ENCODE assay signal across 25 mouse cellular contexts in the genomic region with DNA sequence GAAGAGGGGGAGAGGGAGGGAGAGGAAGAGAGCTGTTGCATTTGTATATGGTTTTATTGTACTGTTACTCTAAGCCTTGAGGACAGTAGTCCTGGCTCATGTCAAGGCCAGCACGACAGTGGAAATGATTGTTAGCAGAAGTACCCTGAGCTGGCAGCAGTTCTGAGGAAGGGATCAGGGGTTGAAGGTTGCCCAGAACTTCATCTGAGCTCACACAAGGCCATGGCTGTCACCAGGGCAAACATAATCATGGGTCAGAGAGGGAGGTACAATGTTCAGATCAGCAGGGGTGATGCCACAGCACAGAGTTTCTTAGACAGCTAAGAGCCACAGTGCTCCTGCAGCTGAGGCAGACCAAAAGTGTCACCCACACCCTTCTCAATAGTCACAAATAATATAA.
DNase-seq lines count a peak whose midpoint lies in the region; ATAC-seq and TF ChIP-seq lines count a peak whose summit lies in the region.
"Had no signal": no experiment of that assay in that cellular context is flagged by ENCODE, and none has a peak within 500 bp of the region (broad histone marks: within the 10 kb centered on the region; RNA-seq: fewer than 3 reads in every experiment).

No protein-coding gene starts in this region.

- no peaks in the 10 kb centered on the region for H3K9me3 ChIP-seq in intestine, embryonic 16.5 days (ENCODE audit: control insufficient read depth, low read length)
- no peaks in the 10 kb centered on the region for H3K9me3 ChIP-seq in intestine, embryonic 15.5 days
- no peaks in the 10 kb centered on the region for H3K9me3 ChIP-seq in liver, postnatal 0 days (ENCODE audit: low read length)
- no peaks in the 10 kb centered on the region for H3K9me3 ChIP-seq in liver, embryonic 12.5 days (replicated peaks)
- no peaks in the 10 kb centered on the region for H3K9me3 ChIP-seq in intestine, postnatal 0 days (ENCODE audit: control insufficient read depth)
- H3K9me3 ChIP-seq: G1E; heart, embryonic 13.5 days; limb, embryonic 13.5 days; liver, embryonic 15.5 days; midbrain, embryonic 12.5 days had no signal

- H3K27me3 ChIP-seq in intestine, embryonic 16.5 days (replicated peaks; ENCODE audit: control insufficient read depth, insufficient read depth, low read length): no peaks in the 10 kb centered on the region
- no peaks in the 10 kb centered on the region for H3K27me3 ChIP-seq in intestine, embryonic 15.5 days (replicated peaks)
- H3K27me3 ChIP-seq in liver, postnatal 0 days (ENCODE audit: insufficient read depth, low read length): no peaks in the 10 kb centered on the region
- H3K27me3 ChIP-seq in liver, embryonic 12.5 days (replicated peaks): peaks cover 27% of the 10 kb centered on the region; the same call in 1 of the 2 replicates
- no peaks in the 10 kb centered on the region for H3K27me3 ChIP-seq in intestine, postnatal 0 days (replicated peaks; ENCODE audit: control insufficient read depth, insufficient read depth, low read length)
- H3K27me3 ChIP-seq: limb, embryonic 13.5 days; liver, embryonic 15.5 days had no signal

- ATAC-seq in intestine, embryonic 16.5 days: peak; percentile 38; the same call in 1 of the 2 replicates
- ATAC-seq in intestine, embryonic 15.5 days: no peak
- peak; percentile 63 for ATAC-seq in liver, postnatal 0 days
- ATAC-seq in liver, embryonic 12.5 days: no peak
- ATAC-seq in intestine, postnatal 0 days: peak; percentile 47
- no peak for ATAC-seq in inflammation-experienced regulatory T-cells, adult 6 months

- no peaks in the 10 kb centered on the region for H3K36me3 ChIP-seq in intestine, embryonic 16.5 days (ENCODE audit: control insufficient read depth, insufficient read depth, low read length)
- H3K36me3 ChIP-seq in intestine, embryonic 15.5 days: no peaks in the 10 kb centered on the region
- H3K36me3 ChIP-seq in liver, postnatal 0 days (replicated peaks; ENCODE audit: insufficient read depth, low read length): no peaks in the 10 kb centered on the region
- no peaks in the 10 kb centered on the region for H3K36me3 ChIP-seq in liver, embryonic 12.5 days
- no peaks in the 10 kb centered on the region for H3K36me3 ChIP-seq in intestine, postnatal 0 days (ENCODE audit: control insufficient read depth, insufficient read depth)
- H3K36me3 ChIP-seq: G1E; heart, embryonic 13.5 days; limb, embryonic 13.5 days; liver, embryonic 15.5 days; midbrain, embryonic 12.5 days had no signal

- no peak overlapping the region for H3K27ac ChIP-seq in intestine, embryonic 16.5 days (ENCODE audit: low read length)
- no peak overlapping the region for H3K27ac ChIP-seq in intestine, embryonic 15.5 days
- no peak overlapping the region for H3K27ac ChIP-seq in liver, postnatal 0 days (ENCODE audit: low read depth)
- H3K27ac ChIP-seq in liver, embryonic 12.5 days: no peak overlapping the region
- no peak overlapping the region for H3K27ac ChIP-seq in intestine, postnatal 0 days (ENCODE audit: low read depth, low read length)
- H3K27ac ChIP-seq: heart, embryonic 13.5 days; hindbrain, embryonic 14.5 days; layer of hippocampus, adult 2 months; left cerebral cortex, adult 2 months; limb, embryonic 13.5 days; liver, embryonic 15.5 days; midbrain, embryonic 12.5 days had no signal

- no peak for DNase-seq in liver, postnatal 0 days
- DNase-seq in adrenal gland, adult 8-10 months: peak; percentile 88
- DNase-seq: cerebellum, adult 18-20 months; cerebellum, postnatal 10 days; gastrocnemius, postnatal 10 days; heart, postnatal 10 days; kidney, postnatal 36 days; lung, postnatal 36 days; retina, postnatal 1 day; right cerebral cortex, postnatal 14 days; thymus, postnatal 14 days had no signal

- WGBS in intestine, embryonic 16.5 days: 20% methylated on average over 1 of the region's 1 CpGs
- 6% methylated on average over 1 of the region's 1 CpGs for whole genome bisulfite sequencing in intestine, embryonic 15.5 days
- 36% methylated on average over 1 of the region's 1 CpGs for WGBS in liver, postnatal 0 days (ENCODE audit: insufficient replicate concordance)
- 22% methylated on average over 1 of the region's 1 CpGs for WGBS in liver, embryonic 12.5 days (ENCODE audit: insufficient replicate concordance)
- 10% methylated on average over 1 of the region's 1 CpGs for WGBS in intestine, postnatal 0 days

- no peak for TF ChIP-seq EP300 in liver, postnatal 0 days (IDR thresholded peaks at IDR 0.05; ENCODE audit: low read depth)

- H3K4me1 ChIP-seq in intestine, embryonic 16.5 days (ENCODE audit: control insufficient read depth, insufficient read depth, low read length): no peaks in the 10 kb centered on the region
- H3K4me1 ChIP-seq in intestine, embryonic 15.5 days (replicated peaks): no peaks in the 10 kb centered on the region
- H3K4me1 ChIP-seq in liver, postnatal 0 days (ENCODE audit: insufficient read depth): peaks cover 6% of the 10 kb centered on the region; the same call in 1 of the 2 replicates
- H3K4me1 ChIP-seq in liver, embryonic 12.5 days: no peaks in the 10 kb centered on the region
- no peaks in the 10 kb centered on the region for H3K4me1 ChIP-seq in intestine, postnatal 0 days (replicated peaks; ENCODE audit: control insufficient read depth, insufficient read depth, low read length)
- H3K4me1 ChIP-seq: heart, embryonic 13.5 days; liver, embryonic 15.5 days had no signal

- no peak overlapping the region for H3K4me3 ChIP-seq in intestine, embryonic 16.5 days (ENCODE audit: low read length)
- H3K4me3 ChIP-seq in intestine, embryonic 15.5 days (replicated peaks): no peak overlapping the region
- H3K4me3 ChIP-seq in liver, postnatal 0 days (ENCODE audit: low read depth, low read length): no peak overlapping the region
- H3K4me3 ChIP-seq in liver, embryonic 12.5 days: no peak overlapping the region
- H3K4me3 ChIP-seq in intestine, postnatal 0 days (ENCODE audit: low read depth, low read length): no peak overlapping the region
- H3K4me3 ChIP-seq: erythroblast, embryonic 14.5 days; heart, embryonic 13.5 days; layer of hippocampus, adult 2 months; left cerebral cortex, adult 2 months; limb, embryonic 13.5 days; liver, embryonic 15.5 days; midbrain, embryonic 12.5 days had no signal

- no peak overlapping the region for H3K4me2 ChIP-seq in intestine, embryonic 16.5 days (ENCODE audit: low read depth, low read length)
- H3K4me2 ChIP-seq in intestine, embryonic 15.5 days (replicated peaks): no peak overlapping the region
- no peak overlapping the region for H3K4me2 ChIP-seq in liver, postnatal 0 days (ENCODE audit: low read depth, low read length)
- no peak overlapping the region for H3K4me2 ChIP-seq in liver, embryonic 12.5 days
- H3K4me2 ChIP-seq in intestine, postnatal 0 days (replicated peaks; ENCODE audit: low read depth): no peak overlapping the region
- H3K4me2 ChIP-seq: heart, embryonic 13.5 days; hindbrain, embryonic 14.5 days; limb, embryonic 13.5 days; liver, embryonic 15.5 days; midbrain, embryonic 12.5 days had no signal

- no peak overlapping the region for H3K9ac ChIP-seq in intestine, embryonic 16.5 days (ENCODE audit: low read depth, low read length)
- H3K9ac ChIP-seq in intestine, embryonic 15.5 days: no peak overlapping the region
- no peak overlapping the region for H3K9ac ChIP-seq in liver, postnatal 0 days (replicated peaks)
- no peak overlapping the region for H3K9ac ChIP-seq in liver, embryonic 12.5 days
- H3K9ac ChIP-seq in intestine, postnatal 0 days (ENCODE audit: low read depth, low read length): no peak overlapping the region
- H3K9ac ChIP-seq: heart, embryonic 13.5 days; hindbrain, embryonic 14.5 days; limb, embryonic 13.5 days; liver, embryonic 15.5 days; midbrain, embryonic 12.5 days had no signal

- TF ChIP-seq CTCF in liver, postnatal 0 days (IDR thresholded peaks at IDR 0.05; ENCODE audit: low read depth): no peak
- TF ChIP-seq CTCF in intestine, postnatal 0 days (IDR thresholded peaks at IDR 0.05; ENCODE audit: low read depth): no peak

Comparison
In these comparisons a context has a peak if more than half of its experiments do, and no peak if none do; other contexts are left out.
1. ATAC-seq: peak in intestine, embryonic 16.5 days (single experiment), liver, postnatal 0 days (single experiment) and intestine, postnatal 0 days (single experiment); none in intestine, embryonic 15.5 days (single experiment), liver, embryonic 12.5 days (single experiment) and inflammation-experienced regulatory T-cells, adult 6 months (single experiment).